Mouse (Mus musculus): ENCODE results near the gene Ccdc8. TPM values are rescaled to one million over a fixed set of nuclear protein-coding genes. Genes with fewer than 3 reads are reported as not detected.
A peak's percentile ranks its signal among the peaks of the same experiment; 100 is the strongest.

Gene Ccdc8
- total RNA-seq, 2 experiments from 2014 or later: 0.02 to 0.40 TPM

- peak; percentile 48; the same call in 1 of the 2 replicates for ATAC-seq (ENCODE audit: poor library complexity, severe bottlenecking)
These were observed 17.0 kb downstream of the Ccdc8 start for GRCm38 (mm10) chr7:17009326-17010009.

DNA sequence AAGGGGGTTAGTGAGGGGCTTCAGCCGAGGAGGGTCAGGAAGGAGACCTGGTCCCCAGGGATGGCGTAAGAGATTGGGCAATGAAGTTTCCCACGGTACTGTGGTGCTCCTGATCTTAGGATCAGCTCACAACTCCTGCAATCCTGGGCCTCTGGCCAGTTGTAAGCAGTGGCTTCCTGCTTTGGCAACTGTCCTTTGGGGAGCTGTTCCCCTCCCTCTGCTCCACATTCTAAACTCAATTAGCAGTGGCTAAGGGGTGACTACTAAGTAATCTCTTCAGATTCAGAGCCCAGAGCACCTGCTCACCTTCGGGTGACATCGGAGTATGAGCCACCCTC is 17.5 kb downstream of the Ccdc8 start:
- no peak for ATAC-seq (ENCODE audit: poor library complexity, severe bottlenecking)

DNA sequence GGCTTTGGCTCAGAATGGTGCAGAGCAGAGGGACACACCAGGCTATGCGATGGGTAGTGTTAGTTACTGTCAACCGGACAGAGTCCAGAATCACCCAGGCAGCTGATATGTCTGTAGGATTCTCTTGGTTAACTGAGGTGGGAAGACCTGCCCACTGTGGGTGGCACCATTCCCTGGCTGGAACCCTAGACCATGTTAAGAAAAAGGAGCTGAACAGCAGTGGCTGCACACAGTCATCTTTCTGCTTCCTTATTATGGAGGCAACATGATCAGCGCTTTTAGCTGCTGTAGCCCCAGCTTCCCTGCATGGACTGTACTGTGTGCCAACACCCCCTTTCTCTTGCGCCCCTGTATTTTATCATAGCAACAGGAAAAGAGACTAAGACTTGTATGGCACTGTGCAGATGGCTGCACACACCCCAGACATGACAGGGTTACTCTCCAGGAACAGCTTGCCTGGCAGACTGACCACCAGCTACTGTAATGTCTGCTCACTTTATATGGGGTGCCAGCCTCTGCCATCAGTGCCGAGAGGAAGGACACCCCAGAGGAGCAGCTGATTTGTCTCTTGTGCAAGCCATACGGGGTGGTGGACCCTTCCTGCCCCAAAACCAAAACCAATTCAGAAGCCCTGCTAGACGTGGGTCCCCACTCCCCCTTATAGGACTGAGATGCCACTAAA is 19.5 kb downstream of the Ccdc8 start:
- ATAC-seq (ENCODE audit: poor library complexity, severe bottlenecking): no peak

DNA sequence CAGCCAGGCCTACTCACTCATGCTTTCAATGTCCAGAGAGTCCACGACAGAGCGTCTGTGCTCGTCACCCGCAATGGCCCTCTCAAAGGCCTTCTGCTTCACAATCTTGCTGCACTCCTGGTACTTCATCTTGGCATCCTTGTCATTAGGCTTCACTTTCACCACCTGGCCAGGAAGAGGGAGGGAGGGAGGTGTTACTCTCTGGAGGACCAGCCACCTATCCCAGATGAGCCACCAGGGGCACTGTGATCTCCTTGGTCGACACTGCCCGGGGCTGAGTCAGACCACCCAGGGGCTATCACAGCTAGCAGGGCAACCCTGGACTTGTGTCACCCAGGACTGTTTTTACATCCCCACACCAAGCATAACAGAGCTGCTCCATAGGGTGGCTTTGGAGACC is 22.9 kb downstream of the Ccdc8 start:
- ATAC-seq (ENCODE audit: poor library complexity, severe bottlenecking): no peak

DNA sequence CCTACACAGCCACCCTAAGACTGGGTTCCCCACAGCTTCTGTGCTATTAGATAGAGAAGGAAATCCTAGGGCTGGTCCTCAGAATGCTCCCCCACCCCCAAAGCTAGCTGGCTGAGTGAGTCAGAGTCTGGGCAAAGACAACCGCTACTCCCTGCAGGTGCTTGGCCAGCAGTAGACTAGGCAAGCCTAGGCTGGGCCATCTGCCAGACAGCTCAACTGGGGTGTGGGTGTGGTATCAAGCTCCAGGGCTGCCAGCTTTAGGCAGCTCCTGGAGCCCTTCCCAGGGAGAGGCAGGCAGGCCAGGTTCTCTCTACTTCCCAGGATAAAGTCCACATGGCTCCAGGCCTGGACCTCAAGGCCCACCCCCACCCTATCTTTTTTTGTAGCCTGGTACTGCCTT is 24.5 kb downstream of the Ccdc8 start:
- no peak for ATAC-seq (ENCODE audit: poor library complexity, severe bottlenecking)

GRCm38 (mm10) chr7:17017921-17018320 is 25.4 kb downstream of the Ccdc8 start:
- no peak for ATAC-seq (ENCODE audit: poor library complexity, severe bottlenecking)

DNA sequence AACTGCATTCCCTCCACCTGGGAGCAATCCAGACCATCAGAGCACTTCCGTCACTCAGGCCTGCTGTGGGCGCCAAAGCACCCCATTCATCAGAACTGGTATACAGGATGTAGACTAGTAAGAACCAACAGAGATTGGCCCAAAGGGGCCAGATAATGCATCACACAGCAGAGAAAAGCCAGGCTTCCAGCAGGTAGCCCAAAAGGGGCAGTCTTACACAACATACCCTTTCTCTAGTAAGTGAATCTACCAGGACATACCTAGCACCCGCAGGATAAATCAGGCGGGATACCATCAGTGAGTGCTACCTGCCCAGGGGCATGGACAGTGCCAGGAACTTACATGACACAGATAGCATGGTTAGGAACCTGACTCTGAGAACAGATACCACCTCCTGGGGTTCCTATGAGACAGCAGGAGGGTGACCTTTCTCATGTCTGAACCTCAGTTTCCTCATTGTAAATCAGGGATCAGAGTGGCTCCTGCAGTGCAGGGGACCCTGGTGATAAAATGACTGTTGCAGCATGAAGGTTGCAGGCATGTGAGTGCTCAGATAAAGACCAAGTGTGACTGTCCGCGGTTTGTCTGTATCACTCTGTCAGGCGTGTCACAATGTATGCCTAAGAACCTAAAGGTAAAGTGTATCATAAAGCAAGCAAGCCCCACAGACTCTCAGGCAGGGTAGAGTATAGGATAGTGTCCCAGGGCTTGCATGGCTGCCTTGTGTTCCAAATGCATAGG is 27.1 kb downstream of the Ccdc8 start:
- no peak for ATAC-seq (ENCODE audit: poor library complexity, severe bottlenecking)

GRCm38 (mm10) chr7:17022176-17022575 is 29.7 kb downstream of the Ccdc8 start:
- ATAC-seq (ENCODE audit: poor library complexity, severe bottlenecking): no peak

DNA sequence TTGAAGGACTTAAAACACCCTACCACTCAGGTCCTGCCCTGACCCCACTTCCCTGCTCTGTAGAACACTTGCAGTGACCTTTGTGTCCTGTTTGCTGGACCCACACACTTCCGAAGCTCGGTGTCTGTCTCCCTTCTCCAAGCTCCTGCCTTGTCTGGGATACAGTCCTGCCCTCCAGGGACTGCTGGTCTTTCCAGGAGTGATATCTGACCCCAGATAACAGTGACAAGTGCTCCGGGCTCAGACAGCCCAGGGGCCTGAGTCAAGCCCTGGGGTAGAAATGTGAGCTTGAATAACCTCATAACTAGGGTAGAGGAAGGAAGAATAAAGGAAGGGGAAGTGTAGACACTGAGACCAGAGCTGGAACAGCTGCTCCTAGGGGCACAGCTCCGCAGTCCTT is 31.2 kb downstream of the Ccdc8 start:
- peak; percentile 12; the same call in 1 of the 2 replicates for ATAC-seq (ENCODE audit: poor library complexity, severe bottlenecking)

GRCm38 (mm10) chr7:17024141-17024540 is 31.6 kb downstream of the Ccdc8 start:
- ATAC-seq (ENCODE audit: poor library complexity, severe bottlenecking): no peak

- ATAC-seq (ENCODE audit: poor library complexity, severe bottlenecking): peak; percentile 55
These were observed 32.5 kb downstream of the Ccdc8 start for GRCm38 (mm10) chr7:17024814-17025504.

DNA sequence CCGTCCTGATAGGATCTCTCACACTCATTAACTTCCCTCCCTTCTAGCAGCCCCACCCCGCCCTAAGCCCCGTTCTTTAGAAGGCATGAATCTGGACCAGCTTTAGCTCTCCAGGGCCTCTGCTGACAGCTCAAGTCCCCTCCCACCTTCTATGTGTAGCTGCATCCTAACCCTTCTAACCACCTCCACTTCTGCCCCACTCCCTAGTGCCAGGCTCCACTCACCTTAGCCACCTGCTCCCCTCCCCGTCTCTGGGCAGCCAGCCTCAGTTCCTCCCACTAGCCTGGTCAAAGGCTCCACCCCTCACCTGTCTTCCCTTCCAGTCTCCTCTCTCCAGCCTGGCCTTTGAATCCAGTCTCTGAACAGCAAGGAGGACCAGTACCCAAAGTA is 33.0 kb downstream of the Ccdc8 start:
- ATAC-seq (ENCODE audit: poor library complexity, severe bottlenecking): no peak

- no peak for ATAC-seq (ENCODE audit: poor library complexity, severe bottlenecking)
These were observed 33.6 kb downstream of the Ccdc8 start for GRCm38 (mm10) chr7:17025896-17026622.

- peak; percentile 46 for ATAC-seq (ENCODE audit: poor library complexity, severe bottlenecking)
These were observed 34.4 kb downstream of the Ccdc8 start for GRCm38 (mm10) chr7:17026710-17027587.

DNA sequence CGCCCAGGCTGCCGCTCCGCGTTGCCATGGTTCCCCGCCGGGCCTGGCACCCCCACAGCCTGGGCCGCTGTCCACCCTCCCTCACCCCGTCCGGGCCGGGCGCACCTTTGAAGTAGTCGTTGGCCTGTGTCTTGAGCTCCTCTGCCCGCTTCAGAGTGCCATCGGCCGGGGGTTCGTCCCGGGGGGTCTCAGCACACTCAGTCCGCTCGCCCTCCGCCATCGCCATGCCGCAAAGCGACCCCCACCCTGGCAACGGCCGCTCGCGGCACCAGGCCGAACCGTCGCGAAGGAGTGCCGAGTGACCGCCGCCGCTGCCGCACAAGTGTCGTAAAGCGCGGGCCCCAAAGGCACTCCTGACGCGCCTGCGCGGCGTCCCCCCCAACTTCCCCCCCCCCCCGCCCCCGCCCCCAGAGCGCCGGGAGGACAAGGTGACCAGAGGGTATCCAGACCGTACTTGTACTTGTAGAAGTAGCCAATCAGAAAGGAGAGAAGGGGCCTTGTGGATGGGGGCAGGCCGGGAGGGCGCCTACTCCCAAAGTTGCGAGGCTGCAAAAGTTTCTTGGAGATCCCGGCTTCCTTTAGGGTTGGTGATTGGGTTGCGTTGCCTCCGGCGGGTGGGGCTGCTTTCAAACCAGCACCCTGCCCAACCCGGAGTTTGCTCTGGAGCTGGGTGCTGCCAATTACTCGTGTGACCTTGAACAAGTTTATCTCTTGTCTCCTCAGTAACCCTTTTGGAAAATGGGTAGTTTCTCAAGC is 35.3 kb downstream of the Ccdc8 start, which contains the start of gene Ppp5c:
Ppp5c (minus strand) TSS at position 337 of the 756 bp plus-strand sequence.
- ATAC-seq (ENCODE audit: poor library complexity, severe bottlenecking): peak; percentile 73

- no peak for ATAC-seq (ENCODE audit: poor library complexity, severe bottlenecking)
These were observed 36.4 kb downstream of the Ccdc8 start for GRCm38 (mm10) chr7:17028923-17029322.

DNA sequence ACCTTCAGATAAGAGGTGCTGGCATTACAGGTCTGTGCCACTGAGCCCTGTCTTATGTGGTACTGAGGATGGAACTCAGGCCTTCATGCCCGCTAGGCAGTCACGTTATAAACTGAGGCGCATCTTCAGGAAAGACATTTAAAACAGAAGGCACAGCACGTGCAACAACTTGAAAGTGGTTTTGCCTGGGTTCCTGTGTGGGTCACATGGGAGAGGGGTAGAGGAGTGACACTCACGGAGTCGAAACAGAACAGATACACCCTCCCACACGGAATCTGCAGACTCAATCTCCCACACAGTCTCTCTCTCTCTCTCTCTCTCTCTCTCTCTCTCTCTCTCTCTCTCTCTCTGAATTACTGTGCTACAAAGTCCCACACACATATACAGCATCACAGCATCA is 37.7 kb downstream of the Ccdc8 start:
- no peak for ATAC-seq (ENCODE audit: poor library complexity, severe bottlenecking)

GRCm38 (mm10) chr7:17038018-17038695 is 45.6 kb downstream of the Ccdc8 start:
- ATAC-seq (ENCODE audit: poor library complexity, severe bottlenecking): no peak
